Mouse (Mus musculus) forebrain, embryonic 14.5 days (tissue): ENCODE data around the gene Sgpl1. TPM values are rescaled to one million over a fixed set of nuclear protein-coding genes. Genes with fewer than 3 reads are reported as not detected.
A peak's percentile ranks its signal among the peaks of the same experiment; 100 is the strongest.

Experiments
- ATAC-seq: fragments of 200-750 bp; cut with Nextera tagmentation; 2 replicates; pipeline ENCODE4 v1.8.0; 2017; ENCODE audit warnings: mild to moderate bottlenecking, moderate library complexity
- DNase-seq: peaks from one replicate; pipeline ENCODE4 v3.0.0-alpha.2; 2015; ENCODE audit warnings: low spot score
- H3K27ac ChIP-seq: fragments of 300-500 bp; sonication (generic); 2 replicates; pipeline ENCODE4 v1.5.1; 2014; ENCODE audit warnings: low read depth, mild to moderate bottlenecking, control low read depth, low read length, moderate library complexity
- H3K27me3 ChIP-seq: fragments of 300-500 bp; sonication (generic); replicated peaks from 2 replicates; pipeline ENCODE4 v1.6.1; 2014; ENCODE audit warnings: low read length, control low read depth, mixed read lengths; ENCODE audit not compliant: control insufficient read depth, insufficient read depth
- H3K36me3 ChIP-seq: fragments of 300-500 bp; sonication (generic); 2 replicates; pipeline ENCODE4 v1.6.1; 2014; ENCODE audit warnings: low read length, control low read depth; ENCODE audit not compliant: control insufficient read depth, insufficient read depth
- H3K4me1 ChIP-seq: fragments of 300-500 bp; sonication (generic); 2 replicates; pipeline ENCODE4 v1.6.1; 2014; ENCODE audit warnings: antibody characterized with exemption, low read length, control low read depth; ENCODE audit not compliant: control insufficient read depth, insufficient read depth
- H3K4me2 ChIP-seq: fragments of 300-500 bp; sonication (generic); 2 replicates; pipeline ENCODE4 v1.6.1; 2014; ENCODE audit warnings: mild to moderate bottlenecking, control low read depth, low read length
- H3K4me3 ChIP-seq: fragments of 300-500 bp; sonication (generic); 2 replicates; pipeline ENCODE4 v1.5.1; 2014; ENCODE audit warnings: low read depth, low read length, control low read depth
- H3K9ac ChIP-seq: fragments of 300-500 bp; sonication (generic); 2 replicates; pipeline ENCODE4 v1.6.1; 2014; ENCODE audit warnings: mild to moderate bottlenecking, low read length, control low read depth, moderate library complexity
- H3K9me3 ChIP-seq: fragments of 300-500 bp; sonication (generic); replicated peaks from 2 replicates; pipeline ENCODE4 v1.6.1; 2016; ENCODE audit warnings: low read length, control low read depth, mixed read lengths; ENCODE audit not compliant: control insufficient read depth
- WGBS: fragments of 180-500 bp; shearing (Covaris S2); extraction: QIAGEN DNeasy Blood & Tissue Kit; methylation state at CpG from one replicate; pipeline ENCODE4 v1.1.7; 2014; 5-methylcytosine and 5-hydroxymethylcytosine counted together
- polyA plus RNA-seq: library from polyadenylated mRNA; unstranded; fragments of >200 nt; fragmentation: Nextera tagmentation; extraction: Ambion mirVana; gene quantifications from 2 replicates; pipeline ENCODE4 v1.2.1, GENCODE M21; 2014

The Sgpl1 gene
- polyA plus RNA-seq, 1 experiment from 2014 or later = 65.7 TPM

- H3K9ac ChIP-seq = peak overlapping the region; percentile 89
- H3K36me3 ChIP-seq = 0 out of 2 replicates have a peak, but pooled peaks cover 3% of the 10 kb centered on the region
- no peaks in the 10 kb centered on the region for H3K9me3 ChIP-seq
- ATAC-seq = peak; percentile 55
- peak overlapping the region; percentile 60 for H3K4me3 ChIP-seq
- peak overlapping the region; percentile 87 for H3K4me2 ChIP-seq
- no peaks in the 10 kb centered on the region for H3K27me3 ChIP-seq
- H3K27ac ChIP-seq = peak overlapping the region; percentile 96
- peaks cover 7% of the 10 kb centered on the region; the same call in 1 of the 2 replicates for H3K4me1 ChIP-seq
- under 1% methylated on average over 52 of the region's 53 CpGs for WGBS
- DNase-seq = peak; percentile 79
Measured at GRCm38 (mm10) chr10:61146119-61146806, 1.2 kb downstream of the Sgpl1 start.

DNA sequence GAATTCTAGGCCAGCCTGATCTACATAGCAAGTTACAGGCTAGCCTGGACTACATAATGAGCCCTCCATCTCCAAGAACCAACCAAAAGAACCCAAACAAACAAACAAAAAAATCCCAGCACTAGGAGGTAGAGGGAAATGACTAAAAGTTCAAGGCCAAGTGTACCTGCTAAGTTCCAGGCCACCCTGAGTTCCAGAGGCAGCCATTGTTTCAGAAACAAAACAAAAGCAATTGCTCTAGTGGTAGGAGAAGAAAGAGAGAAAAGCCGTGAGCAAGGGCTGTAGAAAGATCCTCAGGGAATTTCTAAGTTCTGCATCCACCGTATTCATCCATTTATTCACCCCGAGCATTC is 1.8 kb downstream of the Sgpl1 start:
- 0 out of 2 replicates have a peak, but pooled peaks cover 3% of the 10 kb centered on the region for H3K36me3 ChIP-seq
- H3K4me2 ChIP-seq = peak overlapping the region; percentile 87
- peak overlapping the region; percentile 96 for H3K27ac ChIP-seq
- H3K27me3 ChIP-seq = no peaks in the 10 kb centered on the region
- H3K9me3 ChIP-seq = no peaks in the 10 kb centered on the region
- peaks cover 7% of the 10 kb centered on the region; the same call in 1 of the 2 replicates for H3K4me1 ChIP-seq
- ATAC-seq (no peak), DNase-seq (no peak)
- H3K9ac ChIP-seq = peak overlapping the region; percentile 89
- peak overlapping the region; percentile 60 for H3K4me3 ChIP-seq
- WGBS = 0% methylated on average over 3 of the region's 3 CpGs

DNA sequence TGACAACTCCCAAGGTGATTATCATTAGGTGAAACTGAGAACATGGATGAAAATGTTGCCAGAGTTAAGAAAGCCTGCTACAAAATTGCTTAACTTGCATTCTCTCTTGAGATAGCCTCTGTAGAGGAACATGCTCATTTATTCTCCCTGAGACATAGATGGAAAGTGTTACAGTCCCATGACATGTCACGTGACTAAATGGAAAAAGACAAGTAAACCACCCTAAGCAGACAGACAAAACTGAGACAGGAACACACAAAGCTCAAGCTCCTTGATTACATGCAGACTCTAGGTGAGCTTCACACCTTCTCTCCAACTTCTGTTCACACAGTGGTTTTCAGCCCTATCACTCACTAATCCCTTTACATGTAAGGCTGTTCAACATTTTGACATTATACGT is 4.2 kb downstream of the Sgpl1 start:
- Histone ChIP-seq H3K4me2 (no peak overlapping the region), H3K9ac (no peak overlapping the region), H3K27me3 (no peaks in the 10 kb centered on the region), H3K36me3 (peaks cover 7% of the 10 kb centered on the region), H3K9me3 (no peaks in the 10 kb centered on the region), H3K27ac (no peak overlapping the region), H3K4me3 (no peak overlapping the region), H3K4me1 (peaks cover 7% of the 10 kb centered on the region; the same call in 1 of the 2 replicates)
- WGBS = 91% methylated on average over 2 of the region's 2 CpGs
- no peak for ATAC-seq
- DNase-seq = no peak

DNA sequence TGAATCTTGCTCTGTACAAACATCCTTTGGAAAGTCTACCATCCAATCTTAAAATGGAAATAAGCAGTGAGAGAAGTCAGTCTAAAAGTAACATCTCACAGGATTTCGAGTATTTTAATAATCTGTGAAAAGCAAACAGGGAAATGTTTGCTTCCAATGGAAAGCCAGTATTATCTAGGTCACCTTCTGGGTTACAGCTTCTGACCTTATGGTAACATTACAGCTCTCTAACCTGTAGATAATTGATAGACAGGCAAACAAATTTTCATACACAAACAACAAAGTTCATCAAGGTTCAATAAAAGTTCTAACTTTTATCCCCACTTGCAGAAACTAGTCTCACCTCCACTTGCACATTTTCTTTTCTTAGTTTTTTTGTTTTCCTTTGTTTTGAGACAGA is 9.9 kb downstream of the Sgpl1 start:
- Histone ChIP-seq H3K36me3 (peaks cover 12% of the 10 kb centered on the region), H3K9ac (no peak overlapping the region), H3K27me3 (no peaks in the 10 kb centered on the region), H3K4me1 (no peaks in the 10 kb centered on the region), H3K4me3 (no peak overlapping the region), H3K4me2 (no peak overlapping the region), H3K27ac (no peak overlapping the region), H3K9me3 (no peaks in the 10 kb centered on the region)
- WGBS = 84% methylated on average over 1 of the region's 1 CpGs
- ATAC-seq = no peak
- DNase-seq = no peak

GRCm38 (mm10) chr10:61135226-61135839 is 12.2 kb downstream of the Sgpl1 start:
- Histone ChIP-seq H3K36me3 (peaks cover 14% of the 10 kb centered on the region), H3K4me2 (no peak overlapping the region), H3K4me1 (no peaks in the 10 kb centered on the region), H3K9ac (no peak overlapping the region), H3K27me3 (no peaks in the 10 kb centered on the region), H3K9me3 (no peaks in the 10 kb centered on the region), H3K4me3 (no peak overlapping the region), H3K27ac (no peak overlapping the region)
- WGBS = 73% methylated on average over 3 of the region's 3 CpGs
- DNase-seq (no peak), ATAC-seq (no peak)

- H3K4me2 ChIP-seq = no peak overlapping the region
- H3K9me3 ChIP-seq = no peaks in the 10 kb centered on the region
- DNase-seq (no peak), ATAC-seq (no peak)
- H3K9ac ChIP-seq = no peak overlapping the region
- H3K4me1 ChIP-seq = no peaks in the 10 kb centered on the region
- 68% methylated on average over 4 of the region's 4 CpGs for WGBS
- H3K4me3 ChIP-seq = no peak overlapping the region
- H3K36me3 ChIP-seq = peaks cover 10% of the 10 kb centered on the region; the same call in 1 of the 2 replicates
- no peaks in the 10 kb centered on the region for H3K27me3 ChIP-seq
- H3K27ac ChIP-seq = no peak overlapping the region
Measured at GRCm38 (mm10) chr10:61134041-61134440, 13.5 kb downstream of the Sgpl1 start.

- H3K36me3 ChIP-seq = peaks cover 5% of the 10 kb centered on the region; the same call in 1 of the 2 replicates
- no peaks in the 10 kb centered on the region for H3K4me1 ChIP-seq
- H3K4me3 ChIP-seq = no peak overlapping the region
- H3K27me3 ChIP-seq = no peaks in the 10 kb centered on the region
- WGBS = 77% methylated on average over 3 of the region's 3 CpGs
- ATAC-seq = no peak
- H3K27ac ChIP-seq = no peak overlapping the region
- no peaks in the 10 kb centered on the region for H3K9me3 ChIP-seq
- no peak overlapping the region for H3K4me2 ChIP-seq
- no peak overlapping the region for H3K9ac ChIP-seq
- DNase-seq = no peak
Measured at GRCm38 (mm10) chr10:61130959-61131358, 16.5 kb downstream of the Sgpl1 start.

DNA sequence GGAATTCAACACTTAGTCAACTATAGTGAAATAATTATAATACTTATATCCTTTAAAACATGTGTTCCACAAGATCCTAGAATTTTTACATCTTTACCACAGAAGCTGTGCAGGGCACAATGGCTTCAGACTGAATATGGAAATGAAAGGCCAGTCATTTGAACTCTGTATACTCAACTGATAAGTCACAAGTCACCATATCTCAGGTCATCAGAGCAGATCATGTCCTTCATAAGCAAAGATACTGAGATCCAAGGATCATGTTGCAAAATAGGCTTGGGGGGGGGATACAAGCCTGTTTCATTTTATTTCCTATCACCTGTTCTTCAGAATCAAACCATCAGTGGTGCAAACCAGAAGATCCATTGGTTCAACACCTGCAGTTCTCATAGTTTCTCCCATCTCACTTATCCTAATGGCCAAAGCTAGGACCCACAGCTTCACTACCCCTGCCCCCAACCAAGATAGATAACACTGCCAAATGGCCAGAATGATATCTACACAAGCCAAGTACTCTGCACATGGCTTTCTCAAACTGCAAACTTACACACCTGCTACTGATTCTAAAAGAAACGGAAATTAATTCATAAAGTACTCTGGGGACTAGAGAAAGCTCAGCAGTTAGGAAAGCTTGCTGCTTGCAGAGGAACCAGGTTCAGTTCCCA is 18.7 kb downstream of the Sgpl1 start:
- DNase-seq (no peak), ATAC-seq (no peak)
- H3K27ac ChIP-seq = no peak overlapping the region
- H3K4me2 ChIP-seq = no peak overlapping the region
- H3K4me3 ChIP-seq = no peak overlapping the region
- H3K27me3 ChIP-seq = no peaks in the 10 kb centered on the region
- H3K36me3 ChIP-seq = peaks cover 5% of the 10 kb centered on the region; the same call in 1 of the 2 replicates
- WGBS = 91% methylated on average over 1 of the region's 1 CpGs
- H3K9ac ChIP-seq = no peak overlapping the region
- H3K4me1 ChIP-seq = no peaks in the 10 kb centered on the region
- no peaks in the 10 kb centered on the region for H3K9me3 ChIP-seq

GRCm38 (mm10) chr10:61124462-61124861 is 23.0 kb downstream of the Sgpl1 start:
- Histone ChIP-seq H3K4me3 (no peak overlapping the region), H3K36me3 (peaks cover 19% of the 10 kb centered on the region), H3K9me3 (no peaks in the 10 kb centered on the region), H3K27ac (no peak overlapping the region), H3K27me3 (no peaks in the 10 kb centered on the region), H3K4me2 (no peak overlapping the region), H3K9ac (no peak overlapping the region), H3K4me1 (no peaks in the 10 kb centered on the region)
- DNase-seq = no peak
- no peak for ATAC-seq
- WGBS = 96% methylated on average over 2 of the region's 2 CpGs
